Mouse (Mus musculus): ENCODE data around the gene Ndufaf7.

GRCm38 (mm10) chr17:78936466-78937228 is at the start of gene Ndufaf7, which contains the start of gene Cebpz:
- TF ChIP-seq POLR2A (IDR thresholded peaks at IDR 0.05; ENCODE audit: borderline replicate concordance, low read depth, low read length), result no peak
- TF ChIP-seq CTCF (IDR thresholded peaks at IDR 0.05; ENCODE audit: low read depth, low read length), result no peak

Measured in bone marrow macrophage, adult 2 months (primary cell).